Mouse (Mus musculus): Measurements from ENCODE around the gene S100a8. TPM values are rescaled to one million over a fixed set of nuclear protein-coding genes. Genes with fewer than 3 reads are reported as not detected.
A peak's percentile ranks its signal among the peaks of the same experiment; 100 is the strongest.

Gene S100a8
- total and polyA plus RNA-seq, 2 experiments = 0.54 to 1.4 TPM

DNA sequence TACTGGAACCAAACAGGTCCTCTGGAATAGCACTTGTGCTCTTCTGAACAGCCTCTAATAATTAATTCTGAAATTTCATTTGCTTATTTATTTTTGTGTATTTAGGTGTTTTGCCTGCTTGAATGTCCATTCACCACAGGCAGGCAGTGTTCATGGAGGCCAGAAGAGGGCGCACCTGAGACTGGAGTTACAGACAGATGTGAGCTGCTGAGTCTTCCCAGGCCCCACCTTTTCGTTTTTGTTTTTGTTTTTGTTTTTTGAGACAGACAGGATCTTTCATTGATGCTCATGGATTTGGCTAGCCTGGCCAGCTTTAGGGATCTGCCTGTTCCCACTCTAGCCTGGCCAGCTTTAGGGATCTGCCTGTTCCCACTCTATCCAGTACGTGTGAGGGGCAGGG, 24.6 kb upstream of the S100a8 start:
- Histone ChIP-seq H3K79me2 (ENCODE audit: control insufficient read depth, insufficient read depth, low read length) (no peaks in the 10 kb centered on the region), H3K4me1 (ENCODE audit: control insufficient read depth, insufficient read depth, low read length) (no peaks in the 10 kb centered on the region), H3K36me3 (ENCODE audit: control insufficient read depth, insufficient read depth, low read length) (no peaks in the 10 kb centered on the region), H3K27ac (replicated peaks; ENCODE audit: insufficient read depth, low read depth, low read length) (no peak overlapping the region), H3K9ac (ENCODE audit: low read depth, low read length) (no peak overlapping the region), H3K27me3 (ENCODE audit: control insufficient read depth, insufficient read depth, low read length) (no peaks in the 10 kb centered on the region), H3K4me3 (ENCODE audit: insufficient read depth, low read depth, low read length) (no peak overlapping the region)
- 43% methylated on average over 3 of the region's 3 CpGs for WGBS
- TF ChIP-seq CTCF (IDR thresholded peaks at IDR 0.05; ENCODE audit: low read depth, low read length) (peak; percentile 80), POLR2A (IDR thresholded peaks at IDR 0.05; ENCODE audit: extremely low read depth, insufficient read depth, low read length) (no peak)
- peak; percentile 32 for DNase-seq (ENCODE audit: extremely low read depth, low read depth, low spot score)

GRCm38 (mm10) chr3:90647291-90647690, 21.5 kb upstream of the S100a8 start:
- Histone ChIP-seq H3K9ac (ENCODE audit: low read depth, low read length) (no peak overlapping the region), H3K27ac (replicated peaks; ENCODE audit: insufficient read depth, low read depth, low read length) (no peak overlapping the region), H3K27me3 (ENCODE audit: control insufficient read depth, insufficient read depth, low read length) (no peaks in the 10 kb centered on the region), H3K79me2 (ENCODE audit: control insufficient read depth, insufficient read depth, low read length) (no peaks in the 10 kb centered on the region), H3K4me1 (ENCODE audit: control insufficient read depth, insufficient read depth, low read length) (no peaks in the 10 kb centered on the region), H3K36me3 (ENCODE audit: control insufficient read depth, insufficient read depth, low read length) (no peaks in the 10 kb centered on the region), H3K4me3 (ENCODE audit: insufficient read depth, low read depth, low read length) (no peak overlapping the region)
- no peak for TF ChIP-seq CTCF (IDR thresholded peaks at IDR 0.05; ENCODE audit: low read depth, low read length)
- no peak for TF ChIP-seq POLR2A (IDR thresholded peaks at IDR 0.05; ENCODE audit: extremely low read depth, insufficient read depth, low read length)
- 55% methylated on average over 1 of the region's 1 CpGs for WGBS
- DNase-seq (ENCODE audit: extremely low read depth, low read depth, low spot score) = no peak

DNA sequence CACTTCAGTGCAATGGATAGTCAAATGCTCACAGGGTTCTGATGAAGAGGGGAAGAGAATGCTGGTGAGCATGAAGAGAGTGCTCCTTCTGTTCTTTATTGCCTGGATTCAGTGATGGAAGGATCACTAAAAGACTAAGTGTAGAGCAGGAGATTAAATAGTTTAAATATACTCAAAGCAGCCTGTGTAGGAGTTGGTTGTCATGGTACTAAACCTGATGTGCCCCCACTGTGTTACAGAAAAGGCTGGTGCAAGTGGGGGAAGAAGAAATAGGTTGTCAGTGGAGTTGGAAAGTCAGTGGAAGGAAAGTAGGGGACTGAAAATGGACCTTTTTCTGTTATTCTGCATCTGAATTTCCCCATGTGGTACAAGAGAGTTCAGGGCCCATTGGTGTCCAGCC, 19.8 kb upstream of the S100a8 start:
- no peak for DNase-seq (ENCODE audit: extremely low read depth, low read depth, low spot score)
- Histone ChIP-seq H3K9ac (ENCODE audit: low read depth, low read length) (no peak overlapping the region), H3K27me3 (ENCODE audit: control insufficient read depth, insufficient read depth, low read length) (no peaks in the 10 kb centered on the region), H3K79me2 (ENCODE audit: control insufficient read depth, insufficient read depth, low read length) (no peaks in the 10 kb centered on the region), H3K4me3 (ENCODE audit: insufficient read depth, low read depth, low read length) (no peak overlapping the region), H3K27ac (replicated peaks; ENCODE audit: insufficient read depth, low read depth, low read length) (no peak overlapping the region), H3K36me3 (ENCODE audit: control insufficient read depth, insufficient read depth, low read length) (no peaks in the 10 kb centered on the region), H3K4me1 (ENCODE audit: control insufficient read depth, insufficient read depth, low read length) (no peaks in the 10 kb centered on the region)
- no peak for TF ChIP-seq POLR2A (IDR thresholded peaks at IDR 0.05; ENCODE audit: extremely low read depth, insufficient read depth, low read length)
- TF ChIP-seq CTCF (IDR thresholded peaks at IDR 0.05; ENCODE audit: low read depth, low read length) = no peak

- 86% methylated on average over 2 of the region's 2 CpGs for WGBS
- H3K79me2 ChIP-seq (ENCODE audit: control insufficient read depth, insufficient read depth, low read length) = no peaks in the 10 kb centered on the region
- no peak overlapping the region for H3K4me3 ChIP-seq (ENCODE audit: insufficient read depth, low read depth, low read length)
- no peak overlapping the region for H3K27ac ChIP-seq (replicated peaks; ENCODE audit: insufficient read depth, low read depth, low read length)
- TF ChIP-seq POLR2A (IDR thresholded peaks at IDR 0.05; ENCODE audit: extremely low read depth, insufficient read depth, low read length) = no peak
- no peak for TF ChIP-seq CTCF (IDR thresholded peaks at IDR 0.05; ENCODE audit: low read depth, low read length)
- H3K4me1 ChIP-seq (ENCODE audit: control insufficient read depth, insufficient read depth, low read length) = no peaks in the 10 kb centered on the region
- no peak for DNase-seq (ENCODE audit: extremely low read depth, low read depth, low spot score)
- H3K36me3 ChIP-seq (ENCODE audit: control insufficient read depth, insufficient read depth, low read length) = no peaks in the 10 kb centered on the region
- no peaks in the 10 kb centered on the region for H3K27me3 ChIP-seq (ENCODE audit: control insufficient read depth, insufficient read depth, low read length)
- H3K9ac ChIP-seq (ENCODE audit: low read depth, low read length) = no peak overlapping the region
Measured at GRCm38 (mm10) chr3:90649832-90650231, 18.9 kb upstream of the S100a8 start.

GRCm38 (mm10) chr3:90652878-90653508, 15.8 kb upstream of the S100a8 start:
- no peak overlapping the region for H3K4me3 ChIP-seq (ENCODE audit: insufficient read depth, low read depth, low read length)
- no peak overlapping the region for H3K9ac ChIP-seq (ENCODE audit: low read depth, low read length)
- H3K4me1 ChIP-seq (ENCODE audit: control insufficient read depth, insufficient read depth, low read length) = no peaks in the 10 kb centered on the region
- DNase-seq (ENCODE audit: extremely low read depth, low read depth, low spot score) = peak; percentile 33
- H3K27me3 ChIP-seq (ENCODE audit: control insufficient read depth, insufficient read depth, low read length) = no peaks in the 10 kb centered on the region
- TF ChIP-seq POLR2A (IDR thresholded peaks at IDR 0.05; ENCODE audit: extremely low read depth, insufficient read depth, low read length) = no peak
- TF ChIP-seq CTCF (IDR thresholded peaks at IDR 0.05; ENCODE audit: low read depth, low read length) = peak; percentile 79
- H3K27ac ChIP-seq (replicated peaks; ENCODE audit: insufficient read depth, low read depth, low read length) = no peak overlapping the region
- no peaks in the 10 kb centered on the region for H3K79me2 ChIP-seq (ENCODE audit: control insufficient read depth, insufficient read depth, low read length)
- H3K36me3 ChIP-seq (ENCODE audit: control insufficient read depth, insufficient read depth, low read length) = no peaks in the 10 kb centered on the region
- 38% methylated on average over 5 of the region's 5 CpGs for WGBS

- H3K4me3 ChIP-seq (ENCODE audit: insufficient read depth, low read depth, low read length) = no peak within 1 kb of the TSS
- no peaks in the 10 kb centered on the region for H3K27me3 ChIP-seq (ENCODE audit: control insufficient read depth, insufficient read depth, low read length)
- DNase-seq (ENCODE audit: extremely low read depth, low read depth, low spot score) = no peak
- no peaks in the 10 kb centered on the region for H3K79me2 ChIP-seq (ENCODE audit: control insufficient read depth, insufficient read depth, low read length)
- no peak within 1 kb of the TSS for H3K9ac ChIP-seq (ENCODE audit: low read depth, low read length)
- no peaks in the 10 kb centered on the region for H3K4me1 ChIP-seq (ENCODE audit: control insufficient read depth, insufficient read depth, low read length)
- H3K27ac ChIP-seq (replicated peaks; ENCODE audit: insufficient read depth, low read depth, low read length) = no peak within 1 kb of the TSS
- TF ChIP-seq POLR2A (IDR thresholded peaks at IDR 0.05; ENCODE audit: extremely low read depth, insufficient read depth, low read length) (no peak), CTCF (IDR thresholded peaks at IDR 0.05; ENCODE audit: low read depth, low read length) (no peak)
- H3K36me3 ChIP-seq (ENCODE audit: control insufficient read depth, insufficient read depth, low read length) = no peaks in the 10 kb centered on the region
Measured at GRCm38 (mm10) chr3:90653717-90654116, 15.1 kb upstream of the S100a8 start, which contains the start of gene S100a7a. S100a7a (plus strand) TSS chr3:90654017.
